8 mouse cellular contexts compared by ENCODE assay signal in the genomic region with DNA sequence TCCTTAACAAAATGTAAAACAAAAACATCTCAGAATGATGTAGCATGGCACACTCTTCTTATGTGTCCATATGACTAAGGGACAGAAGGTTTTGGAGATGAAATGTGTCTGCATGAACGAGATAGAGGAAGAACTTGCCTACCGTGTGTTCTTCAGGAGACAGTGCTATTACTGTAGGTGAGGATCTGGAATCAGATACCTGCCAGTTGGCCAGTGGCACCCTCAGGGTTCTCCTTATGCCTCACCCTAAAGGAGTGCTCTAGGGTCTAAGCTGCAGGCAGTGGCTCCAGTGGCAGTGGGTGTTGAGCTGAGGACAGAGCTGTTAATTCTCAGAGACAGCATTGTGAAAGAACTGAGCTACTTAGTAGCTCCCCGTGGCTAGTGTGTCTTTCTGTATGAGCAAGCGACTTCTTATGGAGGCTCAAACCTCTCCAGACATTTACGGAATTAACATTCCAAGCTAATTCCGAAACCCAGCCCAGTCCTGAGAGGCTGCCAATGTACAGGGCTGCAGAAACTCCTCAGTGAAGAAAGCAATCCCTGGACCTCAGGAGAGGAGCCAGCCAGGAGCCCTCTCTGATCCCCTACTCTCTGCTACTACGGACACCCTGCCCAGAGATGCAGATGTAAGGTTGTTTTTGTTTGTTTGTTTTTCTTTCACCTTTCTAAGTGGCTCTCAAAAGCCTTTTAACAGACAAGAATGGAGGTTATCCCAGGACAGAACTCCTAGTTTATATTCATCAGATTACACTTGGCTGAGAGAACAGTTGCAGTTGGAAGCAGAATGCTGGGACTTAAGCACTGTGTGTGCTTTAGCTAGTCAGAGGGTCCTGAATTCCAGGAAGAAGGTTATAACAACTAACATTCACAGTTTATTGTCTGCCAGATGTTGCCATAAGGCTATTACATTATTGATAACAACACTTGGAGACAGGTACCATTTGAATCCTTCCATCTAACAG. TPM values are rescaled to one million over a fixed set of nuclear protein-coding genes. Genes with fewer than 3 reads are reported as not detected.
DNase-seq lines count a peak whose midpoint lies in the region; ATAC-seq and TF ChIP-seq lines count a peak whose summit lies in the region.

No protein-coding gene starts in this region.

- no peaks in the 10 kb centered on the region for H3K36me3 ChIP-seq in heart, embryonic 12.5 days
- peaks cover 0 to 13% of the 10 kb centered on the region in 2 experiments; a peak in 2 of 4 replicates for H3K36me3 ChIP-seq in MEL (ENCODE audit: control insufficient read depth in 1 of 2, insufficient read depth in 2 of 2, low read length in 2 of 2)
- no peaks in the 10 kb centered on the region for H3K36me3 ChIP-seq in lung, embryonic 14.5 days (ENCODE audit: insufficient read depth)
- no peaks in the 10 kb centered on the region for H3K36me3 ChIP-seq in intestine, embryonic 16.5 days (ENCODE audit: control insufficient read depth, insufficient read depth, low read length)

- H3K27me3 ChIP-seq in heart, embryonic 12.5 days (replicated peaks) = no peaks in the 10 kb centered on the region
- H3K27me3 ChIP-seq in MEL (ENCODE audit: control insufficient read depth in 1 of 2, insufficient read depth in 2 of 2, low read length in 2 of 2) = no peaks in the 10 kb centered on the region
- no peaks in the 10 kb centered on the region for H3K27me3 ChIP-seq in lung, embryonic 14.5 days (ENCODE audit: insufficient read depth, low read length)
- H3K27me3 ChIP-seq in intestine, embryonic 16.5 days (replicated peaks; ENCODE audit: control insufficient read depth, insufficient read depth, low read length) = no peaks in the 10 kb centered on the region

- no peak for TF ChIP-seq CTCF in MEL (IDR thresholded peaks at IDR 0.05 in 2 of 3, conservative IDR thresholded peaks at IDR 0.05 in 1 of 3; ENCODE audit: control insufficient read depth in 1 of 3, insufficient read depth in 1 of 3, low read depth in 2 of 3, low read length in 3 of 3, poor library complexity in 1 of 3, severe bottlenecking in 1 of 3)
- TF ChIP-seq CTCF in lung, embryonic 14.5 days (IDR thresholded peaks at IDR 0.05; ENCODE audit: low read depth) = no peak

- peak; percentile 97 for DNase-seq in heart, adult 11 months
- no peak for DNase-seq in MEL (ENCODE audit: low read depth, low spot score)
- peak; percentile 18 for DNase-seq in gastrocnemius, postnatal 10 days
- peak; percentile 60 for DNase-seq in lung, embryonic 14.5 days
- no peak for DNase-seq in thymus, postnatal 14 days
- DNase-seq in natural killer cell, adult 2 months (ENCODE audit: low spot score in 2 of 2) = no peak

- WGBS in heart, embryonic 12.5 days = 45% methylated on average over 7 of the region's 7 CpGs
- WGBS in lung, embryonic 14.5 days = 43% methylated on average over 7 of the region's 7 CpGs
- WGBS in intestine, embryonic 16.5 days = 52% methylated on average over 7 of the region's 7 CpGs

- H3K4me1 ChIP-seq in heart, embryonic 12.5 days (replicated peaks) = peaks cover 31% of the 10 kb centered on the region
- H3K4me1 ChIP-seq in MEL (ENCODE audit: control insufficient read depth in 1 of 2, insufficient read depth in 2 of 2, low read length in 2 of 2) = peaks cover 3 to 14% of the 10 kb centered on the region in 2 experiments; a peak in 3 of 4 replicates
- peaks cover 24% of the 10 kb centered on the region for H3K4me1 ChIP-seq in lung, embryonic 14.5 days (ENCODE audit: insufficient read depth)
- peaks cover 12% of the 10 kb centered on the region for H3K4me1 ChIP-seq in intestine, embryonic 16.5 days (ENCODE audit: control insufficient read depth, insufficient read depth, low read length)

- no peak overlapping the region for H3K9ac ChIP-seq in heart, embryonic 12.5 days
- no peak overlapping the region for H3K9ac ChIP-seq in MEL (ENCODE audit: control insufficient read depth, low read depth, low read length, poor library complexity, severe bottlenecking)
- no peak overlapping the region for H3K9ac ChIP-seq in lung, embryonic 14.5 days
- no peak overlapping the region for H3K9ac ChIP-seq in intestine, embryonic 16.5 days (ENCODE audit: low read depth, low read length)

- H3K4me3 ChIP-seq in heart, embryonic 12.5 days = no peak overlapping the region
- no peak overlapping the region for H3K4me3 ChIP-seq in MEL (ENCODE audit: control insufficient read depth in 1 of 2, insufficient read depth in 1 of 2, low read depth in 2 of 2, low read length in 2 of 2)
- no peak overlapping the region for H3K4me3 ChIP-seq in lung, embryonic 14.5 days (ENCODE audit: low read depth, low read length)
- H3K4me3 ChIP-seq in intestine, embryonic 16.5 days (ENCODE audit: low read length) = no peak overlapping the region

- TF ChIP-seq EP300 in MEL (IDR thresholded peaks at IDR 0.05; ENCODE audit: low read depth in 1 of 2, low read length in 2 of 2) = no peak

- ATAC-seq in heart, embryonic 12.5 days (ENCODE audit: insufficient number of reproducible peaks, low FRiP score) = no peak
- ATAC-seq in lung, embryonic 14.5 days (ENCODE audit: insufficient read depth) = no peak
- ATAC-seq in intestine, embryonic 16.5 days = no peak

- TF ChIP-seq POLR2A in MEL (IDR thresholded peaks at IDR 0.05; ENCODE audit: control insufficient read depth in 1 of 2, insufficient read depth in 1 of 2, low read depth in 1 of 2, low read length in 2 of 2, poor library complexity in 1 of 2) = no peak

- no peaks in the 10 kb centered on the region for H3K79me2 ChIP-seq in MEL (ENCODE audit: control insufficient read depth, insufficient read depth, low read length, poor library complexity)

- TF ChIP-seq RAD21 in MEL (IDR thresholded peaks at IDR 0.05; ENCODE audit: low read depth, low read length) = no peak

- H3K27ac ChIP-seq in heart, embryonic 12.5 days (ENCODE audit: poor library complexity, severe bottlenecking) = no peak overlapping the region
- H3K27ac ChIP-seq in MEL (ENCODE audit: control insufficient read depth, low read depth, low read length) = no peak overlapping the region
- H3K27ac ChIP-seq in lung, embryonic 14.5 days (ENCODE audit: low read depth) = no peak overlapping the region
- H3K27ac ChIP-seq in intestine, embryonic 16.5 days (ENCODE audit: low read length) = no peak overlapping the region

- no peak overlapping the region for H3K4me2 ChIP-seq in heart, embryonic 12.5 days
- no peak overlapping the region for H3K4me2 ChIP-seq in lung, embryonic 14.5 days
- H3K4me2 ChIP-seq in intestine, embryonic 16.5 days (ENCODE audit: low read depth, low read length) = no peak overlapping the region

- H3K9me3 ChIP-seq in heart, embryonic 12.5 days (replicated peaks) = no peaks in the 10 kb centered on the region
- no peaks in the 10 kb centered on the region for H3K9me3 ChIP-seq in MEL (replicated peaks; ENCODE audit: insufficient read depth, low read length)
- no peaks in the 10 kb centered on the region for H3K9me3 ChIP-seq in lung, embryonic 14.5 days (ENCODE audit: low read depth, low read length)
- no peaks in the 10 kb centered on the region for H3K9me3 ChIP-seq in intestine, embryonic 16.5 days (ENCODE audit: control insufficient read depth, low read length)

TF ChIP-seq in MEL, 35 proteins besides CTCF, POLR2A, EP300 and RAD21:
- TF ChIP-seq RCOR1 (IDR thresholded peaks at IDR 0.05; ENCODE audit: low read depth, low read length) = no peak
- TF ChIP-seq TAL1 (IDR thresholded peaks at IDR 0.05; ENCODE audit: low read length) = peak; percentile 41

RNA-seq across cellular contexts. Expression of a gene that starts 21.8 kb away (rescaled TPM):
- 188 and 194 TPM in 2 replicates for polyA plus RNA-seq in heart, embryonic 12.5 days (2016; fragmentation: Nextera tagmentation; extraction: Ambion mirVana)
- 14.6 and 20.0 TPM in 2 replicates for total RNA-seq in MEL (2012; rRNA removed)
- polyA plus RNA-seq in MEL (2012; ENCODE audit: insufficient read depth in 1 of 2, insufficient read length in 2 of 2, low read depth in 1 of 2, low replicate concordance in 2 of 2, missing spikeins in 1 of 2) = 10 to 100 TPM in 1 of 2 experiments, not detected in 1; 20.2 TPM
- total RNA-seq in gastrocnemius, postnatal 10 days (2021) = 100 to 1,000 TPM; 147 to 171 TPM
- 164 and 168 TPM in 2 replicates for polyA plus RNA-seq in lung, embryonic 14.5 days (2014; fragmentation: Nextera tagmentation; extraction: Ambion mirVana)
- 98.1 and 110 TPM in 2 replicates for polyA plus RNA-seq in intestine, embryonic 16.5 days (2015; fragmentation: Nextera tagmentation; extraction: Ambion mirVana)

Comparison
In these comparisons a context has a peak if more than half of its experiments do, and no peak if none do; other contexts are left out.
1. DNase-seq: peak in heart, adult 11 months (single experiment), gastrocnemius, postnatal 10 days (single experiment) and lung, embryonic 14.5 days (single experiment); none in MEL (single experiment), thymus, postnatal 14 days (single experiment) and natural killer cell, adult 2 months (0 of 2).